Mouse (Mus musculus) embryonic facial prominence, embryonic 11.5 days (tissue): Measurements from ENCODE around the gene Parp11. TPM values are rescaled to one million over a fixed set of nuclear protein-coding genes. Genes with fewer than 3 reads are reported as not detected.
A peak's percentile ranks its signal among the peaks of the same experiment; 100 is the strongest.

Experiments
- ATAC-seq: fragments of 200-750 bp; cut with Nextera tagmentation; replicated peaks from 2 replicates; pipeline ENCODE4 v1.8.0; 2017; ENCODE audit warnings: low read depth; ENCODE audit not compliant: insufficient number of reproducible peaks, low FRiP score, low TSS enrichment
- DNase-seq: peaks from one replicate; pipeline ENCODE4 v3.0.0-alpha.2; 2015; ENCODE audit warnings: low spot score
- H3K27ac ChIP-seq: fragments of 300-500 bp; sonication (generic); replicated peaks from 2 replicates; pipeline ENCODE4 v1.5.1; 2014; ENCODE audit warnings: mild to moderate bottlenecking, low read depth, low read length, control low read depth
- H3K27me3 ChIP-seq: fragments of 300-500 bp; sonication (generic); 2 replicates; pipeline ENCODE4 v1.6.1; 2014; ENCODE audit warnings: mild to moderate bottlenecking, low read length, moderate library complexity, mixed read lengths; ENCODE audit not compliant: control insufficient read depth, insufficient read depth
- H3K36me3 ChIP-seq: fragments of 300-500 bp; sonication (generic); replicated peaks from 2 replicates; pipeline ENCODE4 v1.6.1; 2014; ENCODE audit warnings: low read depth, mild to moderate bottlenecking, low read length, moderate library complexity, mixed read lengths; ENCODE audit not compliant: control insufficient read depth, insufficient read depth
- H3K4me1 ChIP-seq: fragments of 300-500 bp; sonication (generic); 2 replicates; pipeline ENCODE4 v1.6.1; 2014; ENCODE audit warnings: low read length, mixed read lengths; ENCODE audit not compliant: control insufficient read depth, insufficient read depth
- H3K4me2 ChIP-seq: fragments of 300-500 bp; sonication (generic); 2 replicates; pipeline ENCODE4 v1.6.1; 2014; ENCODE audit warnings: low read depth, mild to moderate bottlenecking, control low read depth, low read length, moderate library complexity
- H3K4me3 ChIP-seq: fragments of 300-500 bp; sonication (generic); 2 replicates; pipeline ENCODE4 v1.5.1; 2014; ENCODE audit warnings: low read depth, low read length, control low read depth
- H3K9ac ChIP-seq: fragments of 300-500 bp; sonication (generic); replicated peaks from 2 replicates; pipeline ENCODE4 v1.6.1; 2014; ENCODE audit warnings: mild to moderate bottlenecking, control low read depth, low read length
- H3K9me3 ChIP-seq: fragments of 300-500 bp; sonication (generic); replicated peaks from 2 replicates; pipeline ENCODE4 v1.6.1; 2016; ENCODE audit warnings: mild to moderate bottlenecking, low read length, inconsistent platforms, mixed read lengths; ENCODE audit not compliant: control insufficient read depth
- WGBS: fragments of 180-500 bp; shearing (Covaris S2); extraction: QIAGEN DNeasy Blood & Tissue Kit; methylation state at CpG from one replicate; pipeline ENCODE4 v1.1.7; 2014; 5-methylcytosine and 5-hydroxymethylcytosine counted together
- polyA plus RNA-seq: library from polyadenylated mRNA; unstranded; fragments of >200 nt; fragmentation: Nextera tagmentation; extraction: Ambion mirVana; gene quantifications from 2 replicates; pipeline ENCODE4 v1.2.1, GENCODE M21; 2014

The Parp11 gene
- polyA plus RNA-seq, 1 experiment from 2014 or later = 40.5 TPM

- H3K9ac ChIP-seq = no peak overlapping the region
Measured at GRCm38 (mm10) chr6:127463273-127464001, 16.8 kb downstream of the Parp11 start.

DNA sequence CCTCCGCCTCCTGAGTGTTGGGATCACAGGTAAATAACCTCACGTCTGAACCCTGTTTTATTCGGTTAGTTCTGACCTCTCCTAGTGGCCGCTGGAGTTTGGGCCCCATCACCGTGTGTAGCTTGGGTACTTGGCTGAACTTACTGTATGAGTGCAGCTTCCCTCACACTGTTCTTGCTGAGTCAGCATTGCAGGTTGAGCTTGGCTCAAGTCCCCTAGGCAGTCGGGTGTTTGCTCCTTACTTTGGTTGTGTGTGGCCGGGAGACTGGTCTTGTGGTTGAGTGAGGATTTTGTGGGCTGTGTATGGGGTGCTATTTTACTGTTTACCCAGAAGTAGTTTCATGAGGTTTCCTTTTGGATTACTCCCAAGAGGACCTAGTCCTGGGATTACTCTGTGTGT is 17.9 kb downstream of the Parp11 start:
- whole genome bisulfite sequencing = 90% methylated on average over 7 of the region's 7 CpGs
- Histone ChIP-seq H3K4me3 (no peak overlapping the region), H3K9ac (no peak overlapping the region), H3K36me3 (no peaks in the 10 kb centered on the region), H3K27ac (no peak overlapping the region), H3K4me2 (no peak overlapping the region), H3K4me1 (no peaks in the 10 kb centered on the region), H3K9me3 (no peaks in the 10 kb centered on the region), H3K27me3 (no peaks in the 10 kb centered on the region)
- no peak for ATAC-seq
- DNase-seq = no peak

More at GRCm38 (mm10) chr6:127463273-127464001, 16.8 kb downstream of the Parp11 start:
- 58% methylated on average over 21 of the region's 21 CpGs for WGBS
- ATAC-seq (no peak), DNase-seq (no peak)
- H3K9me3 ChIP-seq = no peaks in the 10 kb centered on the region
- H3K4me1 ChIP-seq = no peaks in the 10 kb centered on the region
- no peak overlapping the region for H3K4me2 ChIP-seq
- no peak overlapping the region for H3K4me3 ChIP-seq
- H3K27me3 ChIP-seq = no peaks in the 10 kb centered on the region
- H3K36me3 ChIP-seq = no peaks in the 10 kb centered on the region
- no peak overlapping the region for H3K27ac ChIP-seq

GRCm38 (mm10) chr6:127466749-127467310 is 20.2 kb downstream of the Parp11 start:
- Histone ChIP-seq H3K4me3 (no peak overlapping the region), H3K9ac (no peak overlapping the region), H3K36me3 (no peaks in the 10 kb centered on the region), H3K4me1 (no peaks in the 10 kb centered on the region), H3K9me3 (no peaks in the 10 kb centered on the region), H3K27me3 (no peaks in the 10 kb centered on the region), H3K27ac (no peak overlapping the region), H3K4me2 (no peak overlapping the region)
- DNase-seq = no peak
- 59% methylated on average over 4 of the region's 4 CpGs for WGBS
- no peak for ATAC-seq

GRCm38 (mm10) chr6:127472078-127472477 is 25.4 kb downstream of the Parp11 start:
- Histone ChIP-seq H3K9me3 (no peaks in the 10 kb centered on the region), H3K4me1 (no peaks in the 10 kb centered on the region), H3K36me3 (no peaks in the 10 kb centered on the region), H3K27ac (no peak overlapping the region), H3K4me2 (no peak overlapping the region), H3K27me3 (no peaks in the 10 kb centered on the region), H3K9ac (no peak overlapping the region), H3K4me3 (no peak overlapping the region)
- 78% methylated on average over 4 of the region's 4 CpGs for WGBS
- DNase-seq = no peak
- ATAC-seq = no peak

DNA sequence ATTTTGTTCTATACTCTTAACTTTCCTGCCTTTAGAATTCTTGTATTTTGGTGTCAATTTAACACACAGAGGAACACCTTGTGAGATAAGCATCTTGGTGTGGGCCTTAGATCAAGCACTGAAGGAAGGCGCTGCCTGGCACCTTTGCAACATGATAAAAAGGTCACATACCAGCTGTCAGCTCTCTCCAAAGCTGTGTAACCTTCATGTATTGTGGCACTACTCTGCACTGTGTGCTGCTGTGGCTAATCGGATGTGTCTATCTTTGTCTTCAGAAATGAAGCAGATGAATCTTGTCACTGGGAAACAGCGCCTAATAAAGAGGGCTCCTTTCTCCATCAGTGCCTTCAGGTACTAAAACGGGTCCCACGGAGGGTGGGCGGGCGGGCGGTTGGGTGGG is 27.3 kb downstream of the Parp11 start:
- ATAC-seq (no peak), DNase-seq (no peak)
- H3K4me1 ChIP-seq = no peaks in the 10 kb centered on the region
- H3K27me3 ChIP-seq = no peaks in the 10 kb centered on the region
- H3K9ac ChIP-seq = no peak overlapping the region
- H3K9me3 ChIP-seq = no peaks in the 10 kb centered on the region
- H3K36me3 ChIP-seq = peaks cover under 1% of the 10 kb centered on the region
- H3K27ac ChIP-seq = no peak overlapping the region
- no peak overlapping the region for H3K4me3 ChIP-seq
- 88% methylated on average over 8 of the region's 8 CpGs for WGBS
- H3K4me2 ChIP-seq = no peak overlapping the region

DNA sequence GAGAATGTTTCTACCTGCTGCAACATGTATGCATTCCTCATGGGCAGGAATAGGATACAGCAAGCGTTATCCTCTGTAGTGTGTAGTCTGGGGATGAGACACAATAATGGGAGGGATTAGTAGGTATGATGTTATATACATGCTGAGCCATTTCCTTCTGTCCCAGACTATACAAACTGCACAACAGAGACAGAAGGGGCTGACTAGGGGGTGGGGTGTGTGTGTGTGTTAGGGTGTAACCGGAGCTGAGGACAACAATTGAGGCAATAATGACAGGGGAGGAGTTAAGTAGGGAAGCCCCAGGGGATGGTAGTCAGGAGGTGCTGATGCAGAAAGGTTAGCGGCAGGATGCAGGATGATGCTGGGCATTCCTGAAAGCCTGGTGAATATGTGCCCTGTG is 28.6 kb downstream of the Parp11 start:
- Histone ChIP-seq H3K9me3 (no peaks in the 10 kb centered on the region), H3K9ac (no peak overlapping the region), H3K27ac (no peak overlapping the region), H3K27me3 (no peaks in the 10 kb centered on the region), H3K4me1 (no peaks in the 10 kb centered on the region), H3K36me3 (peaks cover 3% of the 10 kb centered on the region), H3K4me3 (no peak overlapping the region), H3K4me2 (no peak overlapping the region)
- DNase-seq = no peak
- peak; percentile 48 for ATAC-seq
- 36% methylated on average over 3 of the region's 3 CpGs for WGBS

DNA sequence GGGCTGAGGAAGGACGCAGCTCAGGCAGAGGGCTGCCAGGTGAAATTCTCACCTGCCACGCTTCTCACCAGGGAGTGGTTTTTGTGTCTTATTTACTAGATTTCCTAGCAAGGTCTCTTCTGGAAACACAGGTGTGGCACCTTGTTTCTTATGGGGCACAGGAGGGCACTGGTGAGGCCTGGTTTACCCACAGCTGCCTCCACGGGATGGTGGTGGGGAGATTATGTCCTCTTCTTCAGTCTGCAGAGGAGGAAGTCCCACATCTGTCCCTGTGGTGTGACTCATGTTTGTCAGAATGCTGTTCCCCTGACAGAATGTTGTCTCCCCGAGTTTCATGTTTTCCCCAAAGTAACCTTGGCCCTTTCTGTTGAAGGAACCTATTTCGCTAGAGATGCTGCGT is 44.4 kb downstream of the Parp11 start:
- Histone ChIP-seq H3K4me2 (no peak overlapping the region), H3K27ac (no peak overlapping the region), H3K4me1 (no peaks in the 10 kb centered on the region), H3K36me3 (no peaks in the 10 kb centered on the region), H3K9ac (no peak overlapping the region), H3K27me3 (no peaks in the 10 kb centered on the region), H3K9me3 (no peaks in the 10 kb centered on the region), H3K4me3 (no peak overlapping the region)
- no peak for DNase-seq
- no peak for ATAC-seq
- 81% methylated on average over 6 of the region's 6 CpGs for WGBS

DNA sequence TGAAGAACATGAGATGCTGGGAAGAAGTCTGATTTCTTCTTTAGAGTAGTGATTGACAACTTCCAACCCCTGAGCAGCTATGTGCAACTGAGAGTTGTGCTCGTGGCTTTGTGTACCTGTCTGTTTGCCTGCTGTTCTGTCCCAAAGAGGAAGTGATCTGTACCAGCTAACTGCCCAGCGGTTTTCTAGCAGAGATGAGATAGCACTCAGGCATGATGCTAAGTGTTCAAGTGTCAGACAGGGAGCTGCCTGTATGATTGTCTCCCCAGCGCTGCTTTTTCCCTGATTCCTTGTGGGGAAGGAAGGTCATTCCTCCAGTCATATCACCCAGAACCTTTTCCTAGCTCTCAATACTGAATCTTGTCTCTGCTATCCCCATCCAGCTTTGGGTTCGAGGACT is 45.9 kb downstream of the Parp11 start:
- DNase-seq = no peak
- H3K4me3 ChIP-seq = no peak overlapping the region
- no peaks in the 10 kb centered on the region for H3K27me3 ChIP-seq
- no peak overlapping the region for H3K27ac ChIP-seq
- ATAC-seq = no peak
- H3K36me3 ChIP-seq = no peaks in the 10 kb centered on the region
- no peak overlapping the region for H3K9ac ChIP-seq
- no peaks in the 10 kb centered on the region for H3K9me3 ChIP-seq
- H3K4me2 ChIP-seq = no peak overlapping the region
- WGBS = 84% methylated on average over 4 of the region's 4 CpGs
- peaks cover 2% of the 10 kb centered on the region; the same call in 1 of the 2 replicates for H3K4me1 ChIP-seq
